Mouse (Mus musculus) pancreas, adult 10 weeks (tissue): ENCODE results near the gene Tex2. TPM values are rescaled to one million over a fixed set of nuclear protein-coding genes. Genes with fewer than 3 reads are reported as not detected.

Source experiments
- polyA plus RNA-seq: library from polyadenylated mRNA; stranded (reverse); fragments of 350-450 nt; fragmentation: Illumina TruSeq; extraction: RNeasy Lipid Tissue Mini Kit (QIAGEN cat#74804); gene quantifications from one replicate; pipeline ENCODE4 v1.2.3, GENCODE M21; 2015; ENCODE audit warnings: low read depth, low replicate concordance; ENCODE audit not compliant: insufficient read depth

Gene Tex2
- polyA plus RNA-seq, result 6.3 TPM

GRCm38 (mm10) chr11:106612961-106613637 is at the start of gene Tex2:
Tex2 (minus strand) TSS chr11:106613423.

GRCm38 (mm10) chr11:106487733-106488115 is 125.5 kb downstream of the Tex2 start, which contains the start of gene Ern1:
Ern1 (minus strand) TSS chr11:106487852.

Other genes starting within 250 kb of the Tex2 start
- gene Prr29, start 248.0 kb downstream of the Tex2 start, polyA plus RNA-seq, result not detected
- gene Icam2, start 225.3 kb downstream of the Tex2 start, polyA plus RNA-seq, result 16.8 TPM
- gene Ern1, start 125.6 kb downstream of the Tex2 start, polyA plus RNA-seq, result 7.2 TPM
- 80.2 TPM for gene Pecam1, start 137.2 kb upstream of the Tex2 start, polyA plus RNA-seq
- not detected for gene Milr1, start 137.8 kb upstream of the Tex2 start, polyA plus RNA-seq
- gene Polg2, start 166.1 kb upstream of the Tex2 start, polyA plus RNA-seq, result 1.7 TPM
- gene Ddx5, start 175.8 kb upstream of the Tex2 start, polyA plus RNA-seq, result 194 TPM
- 6.5 TPM for gene Cep95, start 175.8 kb upstream of the Tex2 start, polyA plus RNA-seq